Mouse (Mus musculus): ENCODE results near the gene Tnfrsf25.

DNA sequence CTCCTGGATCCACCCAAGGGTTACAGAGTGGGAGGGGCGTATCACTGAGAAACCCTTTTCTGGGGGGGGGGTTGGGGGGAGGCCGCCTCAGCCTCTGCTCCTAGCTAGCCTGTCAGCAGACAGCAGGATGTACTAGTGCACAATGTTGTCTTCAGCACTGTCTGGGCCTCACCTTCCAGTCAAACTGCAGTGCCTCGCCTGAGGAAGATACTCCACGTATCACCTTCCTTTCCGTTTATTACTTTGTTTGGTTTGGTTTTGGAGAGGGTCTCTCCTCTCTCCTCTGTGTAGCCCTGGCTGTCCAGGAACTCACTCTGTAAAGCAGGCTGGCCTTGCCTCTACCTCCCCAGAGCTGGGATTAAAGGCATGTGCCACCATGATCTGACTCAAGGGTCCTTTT is 17.5 kb downstream of the Tnfrsf25 start:
- TF ChIP-seq EP300 (IDR thresholded peaks at IDR 0.05) (no peak), CTCF (IDR thresholded peaks at IDR 0.05) (no peak)
